Mouse (Mus musculus): Measurements from ENCODE around the gene Scaf4.
"Not testable (repeated sequence)": the region's sequence is repeated elsewhere in the genome, so short reads cannot be mapped to it uniquely, and the experiment has no call there.

The Scaf4 gene

DNA sequence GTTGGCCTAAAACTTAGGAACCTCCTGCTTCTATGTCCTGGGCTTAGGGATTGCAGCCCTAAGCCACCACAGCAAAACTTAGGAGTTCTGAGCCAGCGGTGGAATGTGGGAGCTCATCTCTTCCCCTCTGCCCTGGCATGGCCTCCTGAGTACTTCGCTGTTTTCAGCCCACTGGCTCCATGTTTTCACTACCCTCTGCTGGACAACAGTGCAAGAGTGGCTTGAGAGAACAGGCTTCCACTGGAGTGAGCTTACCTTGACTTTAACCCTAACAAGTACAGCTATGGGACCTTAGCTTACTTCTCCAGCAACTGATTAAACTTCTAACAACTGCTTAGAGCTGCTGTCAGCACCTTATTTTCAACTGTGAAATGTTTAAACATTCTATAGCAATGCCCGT, 49.1 kb downstream of the Scaf4 start:
- DNase-seq (ENCODE audit: low spot score in 2 of 2): no peak

- DNase-seq (ENCODE audit: low spot score in 2 of 2): no peak
Observed at GRCm38 (mm10) chr16:90234617-90235016, 49.7 kb downstream of the Scaf4 start.

GRCm38 (mm10) chr16:90233702-90234101, 50.6 kb downstream of the Scaf4 start:
- no peak for DNase-seq (ENCODE audit: low spot score in 2 of 2)

DNA sequence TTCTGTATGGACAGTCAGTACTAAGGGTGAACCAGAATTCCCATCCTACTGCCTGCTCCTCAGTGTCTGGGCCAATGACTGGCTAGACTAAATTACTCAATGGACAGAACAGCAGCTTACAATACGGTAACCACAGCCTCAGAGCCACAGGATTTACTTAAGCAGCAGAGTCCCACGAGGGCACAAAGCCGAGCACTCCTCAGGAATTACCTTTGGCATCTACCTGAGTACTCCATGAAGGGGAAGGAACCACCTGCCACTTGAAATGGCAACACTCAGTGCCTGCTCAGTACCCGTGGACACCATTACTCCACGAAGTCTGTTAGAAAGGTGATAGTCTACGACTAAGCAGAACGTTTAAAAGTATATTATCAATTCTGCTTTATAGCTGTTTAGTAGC, 53.0 kb downstream of the Scaf4 start:
- no peak for DNase-seq (ENCODE audit: low spot score in 2 of 2)

DNA sequence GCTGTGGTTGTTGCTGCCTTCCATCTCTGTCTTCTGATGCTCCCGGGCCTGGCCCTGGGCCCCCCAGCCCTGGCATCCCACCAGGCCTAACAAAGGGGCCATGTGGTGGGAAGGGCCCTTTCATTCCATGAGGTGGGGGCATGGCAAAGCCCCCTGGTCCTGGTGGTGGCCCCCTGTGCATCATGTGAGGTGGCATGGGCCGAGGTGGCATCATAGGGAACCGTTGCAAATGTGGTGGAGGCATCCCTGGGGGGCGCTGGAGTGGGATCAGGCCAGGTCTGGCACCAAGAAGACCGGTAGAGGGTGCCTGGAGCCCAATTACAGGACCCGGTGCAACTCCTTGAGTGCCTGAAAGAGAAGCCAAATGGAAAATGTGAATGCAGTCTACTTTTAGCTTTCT, 54.4 kb downstream of the Scaf4 start:
- DNase-seq (ENCODE audit: low spot score in 2 of 2): no peak

DNA sequence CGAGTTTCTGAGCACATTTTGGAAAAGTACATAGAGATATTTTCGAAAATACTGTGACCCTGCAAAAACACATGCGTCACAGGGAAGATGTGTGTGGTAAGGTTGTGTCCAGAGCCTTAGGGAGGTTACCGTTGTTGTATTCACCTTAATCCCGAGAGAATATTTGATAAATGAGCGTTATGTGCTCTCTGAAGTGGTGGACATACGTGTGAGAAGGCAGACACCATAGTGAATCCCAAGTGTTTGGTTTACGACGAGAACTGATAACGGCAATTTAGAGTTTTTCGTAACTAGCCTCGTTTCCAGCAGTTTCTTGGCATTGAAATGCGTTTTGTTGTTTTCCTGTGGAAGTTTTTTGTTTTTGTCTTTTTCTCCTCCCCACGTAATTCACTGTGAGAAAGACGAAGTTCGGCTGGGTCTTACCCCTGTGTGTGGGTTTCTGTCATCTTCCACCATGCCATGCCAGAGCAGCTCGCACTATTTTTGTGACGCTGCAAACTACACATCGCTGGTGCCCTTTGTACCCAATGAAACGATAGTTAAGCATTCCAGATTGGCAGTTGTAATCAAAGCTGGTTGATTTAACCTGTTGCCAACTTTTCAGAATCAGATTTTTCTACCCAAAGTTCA, 62.7 kb downstream of the Scaf4 start:
- DNase-seq (ENCODE audit: low spot score in 2 of 2): no peak

DNA sequence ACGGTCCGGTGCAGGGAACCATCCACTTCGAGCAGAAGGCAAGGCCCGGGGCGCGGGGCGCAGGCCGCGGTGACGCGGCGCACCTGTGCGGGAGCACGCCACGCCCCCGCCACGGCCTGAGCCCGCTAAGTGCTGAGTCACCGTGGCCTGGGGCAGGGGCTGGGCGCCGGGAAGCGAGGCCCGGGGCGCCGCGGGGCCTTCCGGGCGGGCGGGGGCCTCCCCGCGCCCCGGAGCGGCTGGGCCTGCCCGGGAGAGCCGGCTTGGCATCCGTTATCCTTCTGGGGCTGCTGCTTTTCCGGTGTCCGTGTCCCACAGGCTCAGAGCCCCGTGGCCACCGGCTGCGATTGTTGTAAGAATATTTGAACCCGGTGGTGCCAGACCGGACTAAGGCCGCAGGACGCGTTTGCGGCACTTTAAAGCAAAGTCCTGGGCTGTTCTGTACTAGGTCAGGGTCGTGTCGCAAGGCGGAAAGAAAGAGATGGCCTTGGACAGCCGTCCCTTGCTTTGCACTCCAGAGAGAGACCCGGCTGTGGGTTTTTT, 63.3 kb downstream of the Scaf4 start:
- no peak for DNase-seq (ENCODE audit: low spot score in 2 of 2)

DNA sequence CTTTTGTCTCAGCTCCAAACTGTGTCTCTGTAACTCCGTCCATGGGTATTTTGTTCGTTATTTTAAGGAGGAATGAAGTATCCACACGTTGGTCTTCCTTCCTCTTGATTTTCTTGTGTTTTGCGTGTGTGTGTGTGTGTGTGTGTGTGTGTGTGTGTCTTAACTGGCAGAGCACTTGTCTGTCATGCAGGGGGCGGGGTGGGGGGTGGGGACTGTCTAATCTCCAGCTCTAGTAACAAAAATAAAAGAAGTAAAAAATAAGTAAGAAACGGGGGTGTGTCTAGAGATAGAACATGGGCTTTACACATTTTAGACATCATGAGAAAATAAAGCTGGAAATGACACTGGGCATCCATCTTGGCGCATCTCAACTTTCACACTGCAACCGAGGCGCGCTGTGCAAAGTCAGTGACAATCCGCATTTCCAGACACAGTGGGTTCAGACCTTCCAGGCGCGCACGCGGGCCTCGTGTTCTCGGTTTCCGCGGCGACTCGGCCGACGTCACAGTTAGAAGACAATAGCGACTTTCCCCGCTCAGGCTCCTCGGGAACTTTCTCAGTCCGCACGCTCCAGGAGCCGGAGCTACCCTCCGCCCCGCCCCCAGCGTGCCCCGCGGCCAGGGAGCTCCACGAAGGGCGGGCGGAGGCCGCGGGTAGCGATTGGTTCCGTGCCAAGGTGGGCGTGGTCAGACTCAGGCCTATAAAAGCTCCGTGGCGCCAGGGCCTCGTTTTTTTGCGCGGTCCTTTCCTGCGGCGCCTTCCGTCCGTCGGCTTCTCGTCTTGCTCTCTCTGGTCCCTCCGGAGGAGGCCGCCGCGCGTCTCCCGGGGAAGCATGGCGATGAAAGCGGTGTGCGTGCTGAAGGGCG, 64.0 kb downstream of the Scaf4 start, which contains the start of gene Sod1:
Sod1 (plus strand) TSS at position 729 of the 866 bp plus-strand sequence.
- DNase-seq (ENCODE audit: low spot score in 2 of 2): peak; percentile 97 to 98

DNA sequence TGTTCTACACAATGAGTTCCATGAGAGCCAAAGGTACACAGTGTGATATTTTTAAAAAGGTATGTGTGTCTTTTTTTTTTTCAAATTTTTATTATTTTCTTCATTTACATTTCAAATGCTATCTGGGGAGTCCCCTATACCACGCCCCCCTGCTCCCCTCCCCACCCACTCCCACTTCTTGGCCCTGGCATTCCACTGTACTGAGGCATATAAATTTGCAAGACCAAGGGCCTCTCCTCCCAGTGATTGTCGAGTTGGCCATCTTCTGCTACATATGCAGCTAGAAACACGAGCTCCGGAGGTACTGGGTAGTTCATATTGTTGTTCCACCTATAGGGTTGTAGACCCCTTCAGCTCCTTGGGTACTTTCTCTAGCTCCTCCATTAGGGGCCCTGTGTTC, 64.9 kb downstream of the Scaf4 start:
- DNase-seq (ENCODE audit: low spot score in 2 of 2): not testable (repeated sequence)

GRCm38 (mm10) chr16:90217926-90218325, 66.4 kb downstream of the Scaf4 start:
- no peak for DNase-seq (ENCODE audit: low spot score in 2 of 2)

DNA sequence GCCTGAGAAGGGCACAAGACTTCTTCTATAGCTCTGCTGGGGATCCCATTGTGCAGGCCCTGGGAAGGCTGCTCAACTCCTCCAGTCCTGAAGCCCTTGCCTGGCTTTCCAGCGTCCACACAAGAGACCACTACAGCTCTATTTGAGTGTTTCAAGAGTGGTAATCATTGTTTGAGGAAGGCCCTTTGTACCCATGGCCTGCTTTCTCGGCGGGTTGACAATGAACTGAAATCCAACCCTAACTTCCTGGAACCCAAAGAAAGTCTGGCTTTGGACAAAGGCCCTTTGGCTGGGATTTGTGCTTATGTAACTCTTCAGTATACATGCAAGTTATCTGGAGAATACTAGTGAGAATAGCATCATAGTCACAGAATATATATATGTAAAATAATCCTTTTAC, 66.9 kb downstream of the Scaf4 start:
- DNase-seq (ENCODE audit: low spot score in 2 of 2): no peak

DNA sequence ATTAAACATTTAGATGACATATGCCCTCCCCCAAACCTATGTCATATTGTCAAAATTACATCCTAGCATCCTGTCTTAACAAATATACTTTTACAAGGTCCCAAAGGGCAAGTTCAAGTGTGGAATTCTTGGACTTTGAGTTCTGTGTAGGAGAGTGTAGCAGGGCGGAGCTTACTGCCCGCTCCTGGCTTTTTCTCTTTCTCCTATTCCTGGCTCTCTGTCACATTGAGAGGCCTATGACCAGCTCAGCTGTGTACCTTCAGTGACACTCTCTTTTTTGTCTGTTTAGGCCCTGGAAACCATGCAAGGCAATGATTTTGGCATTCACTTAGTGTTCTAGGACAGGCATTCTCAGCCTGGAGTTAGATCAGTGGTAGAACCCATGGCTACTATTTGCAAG, 67.9 kb downstream of the Scaf4 start:
- no peak for DNase-seq (ENCODE audit: low spot score in 2 of 2)

GRCm38 (mm10) chr16:90215879-90216278, 68.4 kb downstream of the Scaf4 start:
- DNase-seq (ENCODE audit: low spot score in 2 of 2): not testable (repeated sequence)

DNA sequence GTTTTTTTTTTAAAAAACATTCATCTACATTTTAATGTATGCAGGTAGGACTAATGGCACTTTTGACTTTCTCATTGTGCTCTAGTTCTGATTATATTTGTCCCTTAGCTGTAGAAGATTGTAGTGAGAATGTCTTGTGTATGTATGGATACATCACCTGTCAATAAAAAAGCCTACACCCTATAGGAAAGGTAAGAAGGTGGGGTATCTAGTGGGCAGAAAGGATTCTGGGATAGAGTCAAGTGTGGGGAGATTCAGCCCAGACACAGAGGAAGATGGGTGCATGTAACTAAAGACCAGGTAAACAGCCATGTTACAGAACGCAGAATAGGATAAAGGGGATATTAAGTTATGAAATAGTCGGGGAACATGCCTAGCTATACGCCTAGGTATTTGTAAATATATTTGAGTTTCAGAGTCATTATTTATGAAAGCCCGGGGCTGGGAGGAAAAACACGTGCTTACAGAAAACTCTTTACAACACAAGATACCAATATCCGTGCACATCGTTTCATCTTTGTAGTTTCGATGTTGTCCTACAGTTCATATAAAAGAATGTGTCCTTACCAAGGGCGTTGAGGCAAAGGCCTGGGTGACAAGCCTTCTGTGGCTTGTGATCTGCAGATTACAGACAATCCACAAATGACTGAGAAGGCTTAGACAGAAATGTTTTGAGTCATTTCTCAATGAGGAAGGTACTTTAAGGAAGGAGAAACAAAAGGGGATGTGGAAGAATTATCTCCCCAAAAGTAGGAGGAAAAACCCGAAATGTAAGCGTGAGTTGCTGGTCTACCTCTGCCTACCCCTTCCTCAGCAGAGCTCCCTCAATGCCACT, 69.4 kb downstream of the Scaf4 start:
- no peak for DNase-seq (ENCODE audit: low spot score in 2 of 2)

- no peak for DNase-seq (ENCODE audit: low spot score in 2 of 2)
Observed at GRCm38 (mm10) chr16:90213477-90214339, 70.6 kb downstream of the Scaf4 start.

GRCm38 (mm10) chr16:90211767-90212166, 72.5 kb downstream of the Scaf4 start:
- no peak for DNase-seq (ENCODE audit: low spot score in 2 of 2)

DNA sequence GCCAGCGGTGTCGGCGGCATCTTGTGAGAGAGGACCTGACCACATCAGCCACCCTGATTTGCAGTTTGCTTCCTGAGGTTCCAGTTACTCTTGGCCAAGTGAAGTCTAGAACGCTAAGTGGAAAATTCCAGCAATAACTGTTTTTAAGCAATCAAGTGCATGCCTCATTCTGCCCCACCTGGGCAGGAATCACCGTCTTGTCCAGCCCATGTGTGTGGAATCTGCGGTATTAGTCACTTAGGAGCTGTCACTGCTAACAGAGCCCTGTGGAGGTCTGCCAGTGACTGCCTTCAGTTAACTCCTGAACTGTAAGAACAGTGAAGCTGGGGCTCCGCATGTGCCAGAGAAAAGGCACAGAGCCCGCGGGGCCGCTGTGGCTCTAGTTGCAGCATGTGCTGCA, 73.6 kb downstream of the Scaf4 start:
- no peak for DNase-seq (ENCODE audit: low spot score in 2 of 2)

- DNase-seq (ENCODE audit: low spot score in 2 of 2): no peak
Observed at GRCm38 (mm10) chr16:90208996-90209395, 75.3 kb downstream of the Scaf4 start.

DNA sequence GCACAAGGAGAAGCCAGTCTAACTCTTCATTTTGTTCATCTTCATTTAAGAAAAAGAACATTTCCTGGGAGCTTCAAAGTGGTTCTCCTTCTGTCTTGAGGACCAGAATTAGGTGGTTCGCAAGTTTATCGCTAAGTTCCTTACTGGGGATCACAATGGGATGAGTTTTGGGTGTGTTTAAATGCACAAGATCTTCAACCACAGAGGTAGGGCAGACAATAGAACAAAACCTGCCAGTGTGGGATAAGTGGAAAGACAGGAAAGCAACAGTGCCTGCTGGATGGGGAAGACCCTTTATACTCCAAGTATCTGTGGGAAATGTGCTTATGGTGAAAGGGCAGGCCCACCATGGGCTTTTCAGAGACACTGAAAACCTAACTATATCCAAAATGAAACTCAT, 79.4 kb downstream of the Scaf4 start:
- DNase-seq (ENCODE audit: low spot score in 2 of 2): no peak

DNA sequence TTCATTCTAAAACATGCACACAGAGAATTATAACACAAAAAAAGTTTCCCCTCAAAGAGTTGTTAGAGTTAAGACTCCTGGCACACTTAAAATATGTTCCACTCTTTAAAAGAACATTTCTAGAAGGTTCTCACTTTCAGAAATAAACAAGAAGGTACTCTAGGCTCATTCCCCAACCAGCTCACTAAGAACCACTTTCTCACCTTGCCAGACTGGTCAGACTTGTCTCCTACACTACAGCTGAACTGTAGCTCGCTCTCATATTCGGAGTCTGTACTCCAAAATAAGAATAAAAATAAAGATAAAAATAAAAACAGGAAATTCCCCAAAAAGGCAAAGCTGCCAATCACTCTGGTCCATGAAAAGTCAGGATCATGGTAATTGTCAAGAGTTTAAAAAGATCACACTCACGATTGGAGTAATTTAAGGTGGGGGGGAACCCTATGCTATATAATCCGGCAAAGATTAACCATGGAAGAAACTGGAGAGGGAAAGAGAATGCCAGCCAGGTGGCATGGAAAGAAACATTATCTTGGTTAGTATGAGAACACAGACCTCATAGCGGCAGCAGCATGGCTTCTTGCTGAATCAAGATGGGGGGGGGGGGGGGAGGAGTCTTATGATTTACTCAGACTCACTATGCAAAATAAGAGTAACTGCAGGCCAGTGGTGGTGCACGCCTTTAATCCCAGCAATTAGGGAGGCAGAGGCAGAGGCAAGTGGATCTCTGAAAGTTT, 80.9 kb downstream of the Scaf4 start:
- DNase-seq (ENCODE audit: low spot score in 2 of 2): no peak

Measured in urinary bladder, postnatal 36 days (tissue).